Mouse (Mus musculus) hindbrain, embryonic 14.5 days (tissue): ENCODE data around the gene Pgpep1. TPM values are rescaled to one million over a fixed set of nuclear protein-coding genes. Genes with fewer than 3 reads are reported as not detected.

ENCODE experiments used
- ATAC-seq: fragments of 200-750 bp; cut with Nextera tagmentation; 2 replicates; pipeline ENCODE4 v1.8.0; 2017; ENCODE audit warnings: moderate number of reproducible peaks, mild to moderate bottlenecking, moderate TSS enrichment, moderate library complexity; ENCODE audit not compliant: low FRiP score
- DNase-seq: peaks from one replicate; pipeline ENCODE4 v3.0.0-alpha.2; 2015; ENCODE audit warnings: low spot score
- H3K27ac ChIP-seq: fragments of 300-500 bp; sonication (generic); 2 replicates; pipeline ENCODE4 v1.5.1; 2014; ENCODE audit warnings: mild to moderate bottlenecking, moderate library complexity
- H3K27me3 ChIP-seq: fragments of 300-500 bp; sonication (generic); 2 replicates; pipeline ENCODE4 v1.6.1; 2014; ENCODE audit warnings: mild to moderate bottlenecking, low read length, mixed read lengths; ENCODE audit not compliant: control insufficient read depth, insufficient read depth
- H3K36me3 ChIP-seq: fragments of 300-500 bp; sonication (generic); replicated peaks from 2 replicates; pipeline ENCODE4 v1.6.1; 2014; ENCODE audit not compliant: control insufficient read depth, insufficient read depth
- H3K4me1 ChIP-seq: fragments of 300-500 bp; sonication (generic); replicated peaks from 2 replicates; pipeline ENCODE4 v1.6.1; 2014; ENCODE audit warnings: antibody characterized with exemption, low read length, mixed read lengths; ENCODE audit not compliant: control insufficient read depth, insufficient read depth
- H3K4me2 ChIP-seq: fragments of 300-500 bp; sonication (generic); replicated peaks from 2 replicates; pipeline ENCODE4 v1.6.1; 2014; ENCODE audit warnings: mild to moderate bottlenecking, moderate library complexity
- H3K4me3 ChIP-seq: fragments of 300-500 bp; sonication (generic); replicated peaks from 2 replicates; pipeline ENCODE4 v1.5.1; 2014; ENCODE audit warnings: mild to moderate bottlenecking, low read length
- H3K9ac ChIP-seq: fragments of 300-500 bp; sonication (generic); 2 replicates; pipeline ENCODE4 v1.6.1; 2014
- H3K9me3 ChIP-seq: fragments of 300-500 bp; sonication (generic); 2 replicates; pipeline ENCODE4 v1.6.1; 2016; ENCODE audit warnings: low read length; ENCODE audit not compliant: control insufficient read depth
- WGBS: fragments of 180-500 bp; shearing (Covaris S2); extraction: QIAGEN DNeasy Blood & Tissue Kit; methylation state at CpG from one replicate; pipeline ENCODE4 v1.1.7; 2014; 5-methylcytosine and 5-hydroxymethylcytosine counted together
- polyA plus RNA-seq: library from polyadenylated mRNA; unstranded; fragments of >200 nt; fragmentation: Nextera tagmentation; extraction: Ambion mirVana; gene quantifications from 2 replicates; pipeline ENCODE4 v1.2.1, GENCODE M21; 2014

The Pgpep1 gene
- polyA plus RNA-seq, 1 experiment from 2014 or later: 74.0 TPM

DNA sequence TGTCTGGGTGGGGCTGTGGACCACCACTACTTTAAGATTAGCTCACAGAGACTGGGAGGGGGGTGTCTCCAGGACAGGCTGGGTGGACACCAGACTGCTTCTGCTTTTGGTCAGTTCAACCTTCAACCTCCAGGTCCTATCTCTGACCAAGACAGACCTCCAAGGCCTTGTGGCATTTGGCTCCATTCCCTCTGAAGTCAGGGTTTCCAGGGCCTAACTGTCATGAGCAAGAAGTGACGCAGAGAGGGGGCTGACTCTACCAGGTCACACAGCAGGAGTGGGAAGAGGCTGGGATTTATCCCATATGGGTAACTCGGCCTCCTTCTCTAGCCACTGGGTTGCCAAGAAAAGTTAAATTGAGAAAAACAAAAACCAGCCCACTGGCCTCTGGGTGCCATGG is 2.4 kb downstream of the Pgpep1 start:
- peak overlapping the region; percentile 84 for H3K9ac ChIP-seq
- WGBS: 70% methylated on average over 2 of the region's 2 CpGs
- H3K36me3 ChIP-seq: no peaks in the 10 kb centered on the region; the same call in 1 of the 2 replicates
- H3K4me1 ChIP-seq: peaks cover 16% of the 10 kb centered on the region
- H3K9me3 ChIP-seq: no peaks in the 10 kb centered on the region
- peak overlapping the region; percentile 83 for H3K27ac ChIP-seq
- no peak for ATAC-seq
- peak overlapping the region; percentile 95 for H3K4me2 ChIP-seq
- peak overlapping the region; percentile 87 for H3K4me3 ChIP-seq
- H3K27me3 ChIP-seq: no peaks in the 10 kb centered on the region
- DNase-seq: no peak

DNA sequence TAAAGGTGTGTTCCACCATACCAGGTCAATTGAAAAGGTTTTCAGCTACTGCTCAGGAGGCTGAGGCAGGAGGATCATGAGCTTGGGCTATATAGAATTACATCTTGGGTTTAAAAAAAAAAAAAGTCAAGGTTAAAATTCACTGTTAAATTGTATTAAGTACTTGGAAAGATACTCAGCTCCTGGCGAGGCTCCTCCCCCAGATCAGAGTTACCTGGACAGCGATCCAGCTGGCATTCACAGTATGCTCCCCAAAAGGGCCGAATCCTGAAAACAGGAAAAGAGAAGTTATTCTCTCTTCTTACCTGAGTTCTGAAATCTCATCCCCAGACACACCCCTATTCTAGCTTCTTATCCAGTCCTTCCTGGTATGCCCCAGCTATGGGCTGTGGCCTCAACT is 3.0 kb downstream of the Pgpep1 start:
- H3K27me3 ChIP-seq: no peaks in the 10 kb centered on the region
- peaks cover 16% of the 10 kb centered on the region for H3K4me1 ChIP-seq
- peak overlapping the region; percentile 95 for H3K4me2 ChIP-seq
- ATAC-seq (no peak), DNase-seq (no peak)
- 0 out of 2 replicates have a peak overlapping the region, but pooled peaks have one; percentile 84 for H3K9ac ChIP-seq
- no peak overlapping the region for H3K4me3 ChIP-seq
- no peaks in the 10 kb centered on the region for H3K9me3 ChIP-seq
- peaks cover 2% of the 10 kb centered on the region; the same call in 1 of the 2 replicates for H3K36me3 ChIP-seq
- 86% methylated on average over 3 of the region's 3 CpGs for WGBS
- H3K27ac ChIP-seq: peak overlapping the region; percentile 83

DNA sequence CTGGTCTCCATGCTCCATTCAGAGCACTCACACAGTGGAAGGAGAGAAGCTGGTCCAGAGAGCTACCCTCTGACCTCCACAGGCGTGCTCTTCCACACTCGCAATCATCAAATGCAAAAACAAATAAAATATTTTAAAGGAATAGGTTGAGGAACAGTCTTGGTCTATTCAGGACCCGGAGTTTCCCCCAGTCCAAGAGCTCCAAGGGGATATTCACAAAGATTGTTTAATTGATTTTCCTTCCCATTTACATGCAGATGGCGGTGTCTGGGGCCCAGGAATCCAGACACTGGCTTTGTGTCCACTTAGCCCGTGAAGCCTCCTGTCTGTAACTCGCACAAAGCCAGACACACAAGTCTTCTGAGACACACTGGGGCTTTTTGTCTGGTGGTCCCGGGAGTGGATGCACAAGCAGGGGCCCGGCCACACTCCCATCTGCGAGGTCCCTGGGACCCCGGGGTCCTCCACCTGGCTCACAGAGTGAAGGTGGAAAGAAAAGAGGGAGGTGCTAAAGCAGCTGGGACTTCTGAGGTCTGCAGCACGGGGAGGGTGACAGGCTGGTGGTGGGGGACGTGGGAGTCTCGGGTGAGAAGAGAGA is 3.9 kb downstream of the Pgpep1 start:
- Histone ChIP-seq H3K9ac (no peak overlapping the region), H3K4me1 (peaks cover 16% of the 10 kb centered on the region), H3K27ac (peak overlapping the region; percentile 83), H3K27me3 (no peaks in the 10 kb centered on the region), H3K4me2 (no peak overlapping the region; the same call in 1 of the 2 replicates), H3K36me3 (peaks cover 9% of the 10 kb centered on the region), H3K4me3 (no peak overlapping the region), H3K9me3 (no peaks in the 10 kb centered on the region)
- WGBS: 11% methylated on average over 13 of the region's 13 CpGs
- DNase-seq (peak; percentile 61), ATAC-seq (peak; percentile 35)

- no peaks in the 10 kb centered on the region for H3K27me3 ChIP-seq
- no peak overlapping the region for H3K4me3 ChIP-seq
- H3K27ac ChIP-seq: peak overlapping the region; percentile 83
- no peak for DNase-seq
- WGBS: 7% methylated on average over 2 of the region's 2 CpGs
- H3K4me2 ChIP-seq: no peak overlapping the region
- H3K9ac ChIP-seq: no peak overlapping the region
- no peaks in the 10 kb centered on the region for H3K9me3 ChIP-seq
- peaks cover 17% of the 10 kb centered on the region for H3K36me3 ChIP-seq
- peaks cover 15% of the 10 kb centered on the region for H3K4me1 ChIP-seq
- no peak for ATAC-seq
These were observed 4.7 kb downstream of the Pgpep1 start for GRCm38 (mm10) chr8:70655469-70655868.

GRCm38 (mm10) chr8:70654121-70654520 is 6.1 kb downstream of the Pgpep1 start:
- ATAC-seq (no peak), DNase-seq (no peak)
- Histone ChIP-seq H3K27ac (no peak overlapping the region), H3K9me3 (no peaks in the 10 kb centered on the region), H3K4me2 (no peak overlapping the region), H3K9ac (no peak overlapping the region), H3K36me3 (peaks cover 22% of the 10 kb centered on the region), H3K4me1 (peaks cover 14% of the 10 kb centered on the region), H3K27me3 (no peaks in the 10 kb centered on the region), H3K4me3 (no peak overlapping the region)
- 71% methylated on average over 1 of the region's 1 CpGs for WGBS

GRCm38 (mm10) chr8:70653226-70653625 is 7.0 kb downstream of the Pgpep1 start:
- no peak overlapping the region for H3K9ac ChIP-seq
- H3K9me3 ChIP-seq: no peaks in the 10 kb centered on the region
- peak overlapping the region; percentile 39; the same call in 1 of the 2 replicates for H3K27ac ChIP-seq
- H3K4me1 ChIP-seq: peaks cover 10% of the 10 kb centered on the region; the same call in 1 of the 2 replicates
- 37% methylated on average over 2 of the region's 2 CpGs for WGBS
- no peak overlapping the region for H3K4me2 ChIP-seq
- peaks cover 22% of the 10 kb centered on the region for H3K36me3 ChIP-seq
- no peak for ATAC-seq
- H3K27me3 ChIP-seq: no peaks in the 10 kb centered on the region
- no peak overlapping the region for H3K4me3 ChIP-seq
- DNase-seq: no peak

GRCm38 (mm10) chr8:70650351-70650750 is 9.8 kb downstream of the Pgpep1 start:
- 88% methylated on average over 17 of the region's 17 CpGs for WGBS
- Histone ChIP-seq H3K27me3 (no peaks in the 10 kb centered on the region), H3K9me3 (no peaks in the 10 kb centered on the region), H3K36me3 (peaks cover 22% of the 10 kb centered on the region), H3K27ac (no peak overlapping the region), H3K9ac (no peak overlapping the region), H3K4me2 (no peak overlapping the region), H3K4me3 (no peak overlapping the region), H3K4me1 (peaks cover 10% of the 10 kb centered on the region; the same call in 1 of the 2 replicates)
- ATAC-seq (no peak), DNase-seq (no peak)

GRCm38 (mm10) chr8:70649324-70649723 is 10.9 kb downstream of the Pgpep1 start:
- ATAC-seq: peak; percentile 65; the same call in 1 of the 2 replicates
- Histone ChIP-seq H3K4me2 (no peak overlapping the region), H3K4me1 (peaks cover 10% of the 10 kb centered on the region; the same call in 1 of the 2 replicates), H3K27ac (peak overlapping the region; percentile 75), H3K27me3 (no peaks in the 10 kb centered on the region), H3K9ac (no peak overlapping the region), H3K9me3 (no peaks in the 10 kb centered on the region), H3K36me3 (peaks cover 22% of the 10 kb centered on the region), H3K4me3 (no peak overlapping the region)
- peak; percentile 85 for DNase-seq
- WGBS: 48% methylated on average over 4 of the region's 4 CpGs

- H3K9ac ChIP-seq: no peak overlapping the region
- peaks cover 22% of the 10 kb centered on the region for H3K36me3 ChIP-seq
- no peaks in the 10 kb centered on the region for H3K9me3 ChIP-seq
- H3K4me1 ChIP-seq: peaks cover 10% of the 10 kb centered on the region; the same call in 1 of the 2 replicates
- H3K27me3 ChIP-seq: no peaks in the 10 kb centered on the region
- ATAC-seq (no peak), DNase-seq (no peak)
- 60% methylated on average over 3 of the region's 3 CpGs for WGBS
- H3K4me2 ChIP-seq: no peak overlapping the region
- H3K27ac ChIP-seq: peak overlapping the region; percentile 40; the same call in 1 of the 2 replicates
- no peak overlapping the region for H3K4me3 ChIP-seq
These were observed 11.3 kb downstream of the Pgpep1 start for GRCm38 (mm10) chr8:70648921-70649320.
